In the genomic region with DNA sequence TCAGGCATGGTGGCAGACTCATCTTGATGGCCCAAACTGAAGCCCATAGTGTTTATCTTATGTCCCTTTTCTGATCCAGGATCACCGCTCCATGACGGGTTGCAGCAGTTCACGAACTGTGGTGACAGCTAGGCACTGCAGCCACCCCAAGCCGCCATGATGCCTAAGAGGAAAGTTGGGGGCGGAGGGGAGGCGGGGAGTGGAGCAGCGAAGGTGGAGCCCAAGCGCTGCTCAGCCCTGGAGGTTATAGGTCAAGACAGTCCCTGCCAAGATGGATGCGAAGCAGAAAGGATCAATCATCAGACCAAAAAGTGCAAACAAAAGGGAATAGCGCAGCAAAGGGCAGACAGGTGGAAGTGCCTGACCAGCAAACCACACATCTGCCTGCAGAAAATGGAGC, we compare ENCODE assay signal across 21 mouse cellular contexts. TPM values are rescaled to one million over a fixed set of nuclear protein-coding genes. Genes with fewer than 3 reads are reported as not detected.
DNase-seq lines count a peak whose midpoint lies in the region; ATAC-seq and TF ChIP-seq lines count a peak whose summit lies in the region.
"Had no signal": no experiment of that assay in that cellular context is flagged by ENCODE, and none has a peak within 500 bp of the region (broad histone marks: within the 10 kb centered on the region; RNA-seq: fewer than 3 reads in every experiment).

No protein-coding gene starts in this region.

- ATAC-seq in lung, embryonic 14.5 days (ENCODE audit: insufficient read depth), result no peak
- ATAC-seq in lung, postnatal 0 days, result no peak
- ATAC-seq in hindbrain, embryonic 15.5 days (ENCODE audit: low FRiP score, low read depth), result no peak
- ATAC-seq in neural tube, embryonic 11.5 days (ENCODE audit: insufficient read depth, low FRiP score, low TSS enrichment), result no peak
- ATAC-seq: forebrain, embryonic 14.5 days; midbrain, embryonic 15.5 days had no signal

- H3K27me3 ChIP-seq in lung, embryonic 14.5 days (ENCODE audit: insufficient read depth, low read length), result peaks cover 15% of the 10 kb centered on the region; the same call in 1 of the 2 replicates
- H3K27me3 ChIP-seq in lung, postnatal 0 days (replicated peaks; ENCODE audit: insufficient read depth, low read length), result 0 out of 2 replicates have a peak, but pooled peaks cover 11% of the 10 kb centered on the region
- no peaks in the 10 kb centered on the region for H3K27me3 ChIP-seq in hindbrain, embryonic 15.5 days
- no peaks in the 10 kb centered on the region for H3K27me3 ChIP-seq in neural tube, embryonic 11.5 days (ENCODE audit: control insufficient read depth, insufficient read depth, low read length)
- H3K27me3 ChIP-seq: midbrain, embryonic 15.5 days had no signal

- no peak overlapping the region for H3K9ac ChIP-seq in lung, embryonic 14.5 days
- H3K9ac ChIP-seq in lung, postnatal 0 days (replicated peaks; ENCODE audit: low read depth), result no peak overlapping the region
- no peak overlapping the region for H3K9ac ChIP-seq in hindbrain, embryonic 15.5 days
- H3K9ac ChIP-seq in neural tube, embryonic 11.5 days (ENCODE audit: low read length), result no peak overlapping the region
- H3K9ac ChIP-seq: embryonic facial prominence, embryonic 15.5 days; midbrain, embryonic 15.5 days had no signal

- H3K4me2 ChIP-seq in lung, embryonic 14.5 days, result peak overlapping the region; percentile 41
- no peak overlapping the region for H3K4me2 ChIP-seq in lung, postnatal 0 days (replicated peaks; ENCODE audit: low read depth, low read length)
- H3K4me2 ChIP-seq in hindbrain, embryonic 15.5 days, result peak overlapping the region; percentile 31
- 0 out of 2 replicates have a peak overlapping the region, but pooled peaks have one; percentile 20 for H3K4me2 ChIP-seq in neural tube, embryonic 11.5 days (ENCODE audit: low read depth)
- H3K4me2 ChIP-seq: embryonic facial prominence, embryonic 15.5 days; midbrain, embryonic 15.5 days had no signal

- H3K9me3 ChIP-seq in lung, embryonic 14.5 days (ENCODE audit: low read depth, low read length), result no peaks in the 10 kb centered on the region
- H3K9me3 ChIP-seq in lung, postnatal 0 days (ENCODE audit: low read length), result no peaks in the 10 kb centered on the region
- no peaks in the 10 kb centered on the region for H3K9me3 ChIP-seq in hindbrain, embryonic 15.5 days
- no peaks in the 10 kb centered on the region for H3K9me3 ChIP-seq in neural tube, embryonic 11.5 days (ENCODE audit: control insufficient read depth, low read length)
- H3K9me3 ChIP-seq: embryonic facial prominence, embryonic 15.5 days; midbrain, embryonic 15.5 days had no signal

- H3K4me1 ChIP-seq in lung, embryonic 14.5 days (ENCODE audit: insufficient read depth), result no peaks in the 10 kb centered on the region
- no peaks in the 10 kb centered on the region for H3K4me1 ChIP-seq in lung, postnatal 0 days (ENCODE audit: insufficient read depth, low read depth, low read length)
- H3K4me1 ChIP-seq in hindbrain, embryonic 15.5 days (replicated peaks), result no peaks in the 10 kb centered on the region
- H3K4me1 ChIP-seq in neural tube, embryonic 11.5 days (ENCODE audit: control insufficient read depth, insufficient read depth, low read length), result no peaks in the 10 kb centered on the region
- H3K4me1 ChIP-seq: embryonic facial prominence, embryonic 15.5 days; midbrain, embryonic 15.5 days had no signal

- no peak overlapping the region for H3K27ac ChIP-seq in lung, embryonic 14.5 days (ENCODE audit: low read depth)
- no peak overlapping the region for H3K27ac ChIP-seq in lung, postnatal 0 days (ENCODE audit: low read length)
- no peak overlapping the region for H3K27ac ChIP-seq in hindbrain, embryonic 15.5 days (replicated peaks)
- no peak overlapping the region for H3K27ac ChIP-seq in neural tube, embryonic 11.5 days (ENCODE audit: low read depth, low read length)
- H3K27ac ChIP-seq: embryonic facial prominence, embryonic 15.5 days; midbrain, embryonic 15.5 days had no signal

- no peak for TF ChIP-seq EP300 in lung, postnatal 0 days (IDR thresholded peaks at IDR 0.05)

- 4% methylated on average over 10 of the region's 10 CpGs for WGBS in lung, embryonic 14.5 days
- WGBS in lung, postnatal 0 days, result 12% methylated on average over 10 of the region's 10 CpGs
- WGBS in hindbrain, embryonic 15.5 days, result 31% methylated on average over 10 of the region's 10 CpGs
- WGBS in neural tube, embryonic 11.5 days, result 34% methylated on average over 10 of the region's 10 CpGs

- TF ChIP-seq CTCF in lung, embryonic 14.5 days (IDR thresholded peaks at IDR 0.05; ENCODE audit: low read depth), result no peak
- TF ChIP-seq CTCF in lung, postnatal 0 days (IDR thresholded peaks at IDR 0.05), result no peak

- 0 out of 2 replicates have a peak overlapping the region, but pooled peaks have one; percentile 8 for H3K4me3 ChIP-seq in lung, embryonic 14.5 days (ENCODE audit: low read depth, low read length)
- no peak overlapping the region for H3K4me3 ChIP-seq in lung, postnatal 0 days (ENCODE audit: low read depth, low read length)
- H3K4me3 ChIP-seq in hindbrain, embryonic 15.5 days, result no peak overlapping the region
- no peak overlapping the region for H3K4me3 ChIP-seq in neural tube, embryonic 11.5 days (ENCODE audit: low read depth, low read length)
- H3K4me3 ChIP-seq: embryonic facial prominence, embryonic 15.5 days; midbrain, embryonic 15.5 days had no signal

- no peaks in the 10 kb centered on the region for H3K36me3 ChIP-seq in lung, embryonic 14.5 days (ENCODE audit: insufficient read depth)
- no peaks in the 10 kb centered on the region for H3K36me3 ChIP-seq in lung, postnatal 0 days (ENCODE audit: insufficient read depth, low read length)
- no peaks in the 10 kb centered on the region for H3K36me3 ChIP-seq in hindbrain, embryonic 15.5 days
- no peaks in the 10 kb centered on the region for H3K36me3 ChIP-seq in neural tube, embryonic 11.5 days (ENCODE audit: control insufficient read depth, insufficient read depth, low read length)
- H3K36me3 ChIP-seq: embryonic facial prominence, embryonic 15.5 days; midbrain, embryonic 15.5 days had no signal

- no peak for DNase-seq in lung, embryonic 14.5 days
- no peak for DNase-seq in lung, postnatal 0 days (ENCODE audit: low spot score)
- peak; percentile 82 for DNase-seq in ZHBTc4 (ENCODE audit: low read depth, low spot score)
- DNase-seq in neural tube, embryonic 11.5 days (ENCODE audit: low spot score), result peak; percentile 18
- no peak for DNase-seq in natural killer cell, adult 2 months (ENCODE audit: low spot score in 2 of 2)
- no peak for DNase-seq in adrenal gland, postnatal 4 days (ENCODE audit: low spot score in 2 of 2)
- no peak for DNase-seq in left cerebral cortex, adult 11 months (ENCODE audit: low spot score)
- DNase-seq: adrenal gland, adult 8-10 months; cerebellum, postnatal 14 days; gastrocnemius, postnatal 25 days; kidney, adult 18-20 months; lung, postnatal 10 days had no signal

RNA-seq across cellular contexts. Expression of a gene that starts 11.8 kb away (rescaled TPM):
- 0.93 and 1.2 TPM in 2 replicates for polyA plus RNA-seq in lung, embryonic 14.5 days (2014; fragmentation: Nextera tagmentation; extraction: Ambion mirVana)
- 2.6 and 2.8 TPM in 2 replicates for polyA plus RNA-seq in lung, postnatal 0 days (2015; fragmentation: Nextera tagmentation; extraction: Ambion mirVana)
- polyA plus RNA-seq in hindbrain, embryonic 15.5 days (2015; fragmentation: Nextera tagmentation; extraction: Ambion mirVana), result 1.9 TPM in 2 replicates
- polyA plus RNA-seq in neural tube, embryonic 11.5 days (2014; fragmentation: Nextera tagmentation; extraction: Ambion mirVana), result 0.39 and 0.76 TPM in 2 replicates
- under 1 TPM in 1 of 2 experiments, not detected in 1; 0.25 TPM for total RNA-seq in adrenal gland, postnatal 4 days (2021)
- total RNA-seq: gastrocnemius, postnatal 25 days; neutrophil, adult 5-6 weeks had no signal

RNA-seq across cellular contexts. Expression of a gene that starts 19.6 kb away (rescaled TPM):
- polyA plus RNA-seq in lung, embryonic 14.5 days (2014; fragmentation: Nextera tagmentation; extraction: Ambion mirVana), result not detected in 2 replicates
- polyA plus RNA-seq in lung, postnatal 0 days (2015; fragmentation: Nextera tagmentation; extraction: Ambion mirVana), result not detected in 2 replicates
- polyA plus RNA-seq in hindbrain, embryonic 15.5 days (2015; fragmentation: Nextera tagmentation; extraction: Ambion mirVana), result not detected in 2 replicates
- 0.11 TPM in 1 of 2 replicates, not detected in the other for polyA plus RNA-seq in neural tube, embryonic 11.5 days (2014; fragmentation: Nextera tagmentation; extraction: Ambion mirVana)
- not detected for total RNA-seq in adrenal gland, postnatal 4 days (2021)
- total RNA-seq: adrenal gland, adult 8-10 months; gastrocnemius, postnatal 25 days; left cerebral cortex, adult 8-10 months; neutrophil, adult 5-6 weeks had no signal
- polyA plus RNA-seq: embryonic facial prominence, embryonic 15.5 days; forebrain, embryonic 14.5 days; heart, postnatal 0 days; large intestine, adult 2 months; midbrain, embryonic 15.5 days; urinary bladder, adult 2 months had no signal

RNA-seq across cellular contexts. Expression of a gene that starts 22.8 kb away (rescaled TPM):
- 0.11 TPM in 1 of 2 replicates, not detected in the other for polyA plus RNA-seq in lung, embryonic 14.5 days (2014; fragmentation: Nextera tagmentation; extraction: Ambion mirVana)
- not detected in 2 replicates for polyA plus RNA-seq in lung, postnatal 0 days (2015; fragmentation: Nextera tagmentation; extraction: Ambion mirVana)
- polyA plus RNA-seq in hindbrain, embryonic 15.5 days (2015; fragmentation: Nextera tagmentation; extraction: Ambion mirVana), result not detected in 2 replicates
- polyA plus RNA-seq in neural tube, embryonic 11.5 days (2014; fragmentation: Nextera tagmentation; extraction: Ambion mirVana), result not detected in 2 replicates
- not detected for total RNA-seq in adrenal gland, postnatal 4 days (2021)
- total RNA-seq: adrenal gland, adult 8-10 months; neutrophil, adult 5-6 weeks had no signal
- polyA plus RNA-seq: embryonic facial prominence, embryonic 15.5 days; heart, postnatal 0 days; large intestine, adult 2 months; midbrain, embryonic 15.5 days; urinary bladder, adult 2 months had no signal

Comparison
In these comparisons a context has a peak if more than half of its experiments do, and no peak if none do; other contexts are left out.
1. DNase-seq: peak in ZHBTc4 (single experiment) and neural tube, embryonic 11.5 days (single experiment); none in lung, embryonic 14.5 days (single experiment), lung, postnatal 0 days (single experiment), natural killer cell, adult 2 months (0 of 2), adrenal gland, postnatal 4 days (0 of 2) and left cerebral cortex, adult 11 months (single experiment).